Mouse (Mus musculus) CH12.LX (cell line): ENCODE measurements around the gene Olfr609. TPM values are rescaled to one million over a fixed set of nuclear protein-coding genes. Genes with fewer than 3 reads are reported as not detected.
"Not testable (repeated sequence)": the region's sequence is repeated elsewhere in the genome, so short reads cannot be mapped to it uniquely, and the experiment has no call there.

Experiments
- DNase-seq: peaks from one replicate; pipeline ENCODE4 v3.0.0-alpha.2; 2013; ENCODE audit errors: extremely low read depth
- H3K27ac ChIP-seq: 2 replicates; pipeline ENCODE4 v1.5.1; 2012; ENCODE audit warnings: low read depth, mild to moderate bottlenecking, control low read depth, moderate library complexity; ENCODE audit not compliant: insufficient read depth
- H3K27me3 ChIP-seq: replicated peaks from 2 replicates; pipeline ENCODE3; 2012; ENCODE audit warnings: inconsistent platforms
- H3K36me3 ChIP-seq, 2 experiments: replicated peaks in 1 of 2; 2 replicates each; pipeline versions ENCODE3 to v1.6.1; 2012; ENCODE audit warnings: inconsistent platforms in 1 of 2, low read length in 1 of 2, mild to moderate bottlenecking in 1 of 2, mixed read lengths in 1 of 2, moderate library complexity in 1 of 2; ENCODE audit not compliant: control insufficient read depth in 1 of 2, insufficient read depth in 1 of 2
- H3K4me1 ChIP-seq, 2 experiments: 2 replicates each; pipeline ENCODE4 v1.6.1; 2012; ENCODE audit warnings: inconsistent platforms in 1 of 2, moderate library complexity in 1 of 2; ENCODE audit not compliant: insufficient read depth in 2 of 2, control insufficient read depth in 1 of 2
- H3K4me2 ChIP-seq: 2 replicates; pipeline ENCODE4 v1.6.1; 2012; ENCODE audit warnings: low read depth, mild to moderate bottlenecking, control low read depth; ENCODE audit not compliant: poor library complexity, insufficient read depth, severe bottlenecking
- H3K4me3 ChIP-seq, 3 experiments: fragments of 150-350 bp in 1 of 3; sonication (generic) in 1 of 3; replicated peaks in 1 of 3; 2 replicates each; pipeline versions ENCODE3 to v1.5.1; 2011 to 2012; ENCODE audit warnings: low read depth in 2 of 3, low read length in 2 of 3, mild to moderate bottlenecking in 2 of 3, moderate library complexity in 2 of 3, control low read depth in 1 of 3, improper control_type of control experiment in 1 of 3, inconsistent platforms in 1 of 3, mixed read lengths in 1 of 3; ENCODE audit not compliant: poor library complexity in 1 of 3
- H3K79me2 ChIP-seq: replicated peaks from 2 replicates; pipeline ENCODE4 v1.6.1; 2012; ENCODE audit warnings: mild to moderate bottlenecking, moderate library complexity; ENCODE audit not compliant: control insufficient read depth, poor library complexity, insufficient read depth, severe bottlenecking; ENCODE audit errors: extremely low read depth
- H3K9ac ChIP-seq: 2 replicates; pipeline ENCODE4 v1.6.1; 2012; ENCODE audit warnings: low read depth, mild to moderate bottlenecking, control low read depth, moderate library complexity; ENCODE audit not compliant: insufficient read depth
- H3K9me3 ChIP-seq: replicated peaks from 2 replicates; pipeline ENCODE3; 2012; ENCODE audit warnings: low read length, inconsistent platforms, mixed read lengths
- CHD1 ChIP-seq: IDR thresholded peaks from 2 replicates; pipeline ENCODE4 v1.6.1; 2012; ENCODE audit warnings: low read depth, low read length, improper control_type of control experiment, inconsistent platforms
- CHD2 ChIP-seq: IDR thresholded peaks from 2 replicates; pipeline ENCODE4 v1.6.1; 2011; ENCODE audit warnings: low read length, improper control_type of control experiment
- CTCF ChIP-seq, 2 experiments: IDR thresholded peaks in 1 of 2; conservative IDR thresholded peaks in 1 of 2; 2 replicates each; pipeline ENCODE4 v1.5.1; 2011 to 2012; ENCODE audit warnings: low read depth in 2 of 2, low read length in 2 of 2, improper control_type of control experiment in 1 of 2, inconsistent platforms in 1 of 2, mild to moderate bottlenecking in 1 of 2, moderate library complexity in 1 of 2
- E2F4 ChIP-seq: IDR thresholded peaks from 2 replicates; pipeline ENCODE4 v1.6.1; 2011; ENCODE audit warnings: low read depth, low read length, improper control_type of control experiment; ENCODE audit not compliant: insufficient replicate concordance
- GABPA ChIP-seq: IDR thresholded peaks from 2 replicates; pipeline ENCODE4 v1.6.1; 2012; ENCODE audit warnings: low read depth, low read length, improper control_type of control experiment, inconsistent platforms; ENCODE audit not compliant: insufficient replicate concordance
- JUN ChIP-seq: IDR thresholded peaks from 2 replicates; pipeline ENCODE4 v1.6.1; 2011; ENCODE audit warnings: low read depth, mild to moderate bottlenecking, low read length, improper control_type of control experiment, moderate library complexity; ENCODE audit not compliant: insufficient read depth
- MAFK ChIP-seq: IDR thresholded peaks from 2 replicates; pipeline ENCODE4 v1.6.1; 2011; ENCODE audit warnings: low read length, improper control_type of control experiment; ENCODE audit not compliant: insufficient replicate concordance
- MAZ ChIP-seq: IDR thresholded peaks from 2 replicates; pipeline ENCODE4 v1.6.1; 2012; ENCODE audit warnings: low read depth, mild to moderate bottlenecking, inconsistent platforms, low read length, improper control_type of control experiment, moderate library complexity
- NELFE ChIP-seq: IDR thresholded peaks from 2 replicates; pipeline ENCODE4 v1.6.1; 2011; ENCODE audit warnings: low read depth, low read length, improper control_type of control experiment
- NRF1 ChIP-seq: IDR thresholded peaks from 2 replicates; pipeline ENCODE4 v1.6.1; 2014; ENCODE audit warnings: low read depth, mild to moderate bottlenecking, inconsistent platforms, low read length, improper control_type of control experiment, moderate library complexity
- PAX5 ChIP-seq: IDR thresholded peaks from 2 replicates; pipeline ENCODE4 v1.6.1; 2012; ENCODE audit warnings: low read length, inconsistent platforms, mixed read lengths
- POLR2A ChIP-seq: IDR thresholded peaks from 2 replicates; pipeline ENCODE4 v1.6.1; 2011; ENCODE audit warnings: low read depth, mild to moderate bottlenecking, improper control_type of control experiment, low read length
- POLR2AphosphoS2 ChIP-seq: IDR thresholded peaks from 2 replicates; pipeline ENCODE4 v1.6.1; 2011; ENCODE audit warnings: low read depth, low read length, improper control_type of control experiment
- RAD21 ChIP-seq: IDR thresholded peaks from 2 replicates; pipeline ENCODE4 v1.6.1; 2011; ENCODE audit warnings: low read depth, mild to moderate bottlenecking, low read length, improper control_type of control experiment, moderate library complexity
- USF1 ChIP-seq: IDR thresholded peaks from 2 replicates; pipeline ENCODE4 v1.6.1; 2014; ENCODE audit warnings: low read depth, mild to moderate bottlenecking, inconsistent platforms, low read length, improper control_type of control experiment
- USF2 ChIP-seq: conservative IDR thresholded peaks from 2 replicates; pipeline ENCODE4 v1.6.1; 2011; ENCODE audit warnings: low read depth, low read length, improper control_type of control experiment
- ZNF384 ChIP-seq: IDR thresholded peaks from 2 replicates; pipeline ENCODE4 v1.6.1; 2012; ENCODE audit warnings: low read depth, low read length, improper control_type of control experiment, inconsistent platforms
- dilution Hi-C: fragments of 300-500 bp; cut with MboI; formaldehyde crosslinking; loops from 2 replicates; pipeline ENCODE4 v1.14.3; 2020; ENCODE audit warnings: low sequenced_read_pairs; ENCODE audit not compliant: extremely low pct_unique_long_range_greater_than_20kb, extremely low pct_ligation_motif_present
- in situ Hi-C: fragments of 300-500 bp; cut with MboI; formaldehyde crosslinking; loops from 3 replicates; pipeline ENCODE4 v1.14.3; 2019; ENCODE audit warnings: low sequenced_read_pairs, low pct_ligation_motif_present, low pct_unique_long_range_greater_than_20kb, mixed read lengths
- polyA plus RNA-seq: library from polyadenylated mRNA; unstranded; fragments of >175 nt; gene quantifications from 2 replicates; pipeline ENCODE4 v1.2.1, GENCODE M21; 2012; ENCODE audit warnings: low read depth; ENCODE audit not compliant: insufficient read length
- total RNA-seq, 2 experiments: library from RNA; depleted of rRNA; stranded (reverse); fragments of 300-350 nt in 1 of 2; fragments of >200 nt in 1 of 2; gene quantifications; 2 replicates each; pipeline ENCODE4 v1.2.3; 2012 to 2014

Olfr609 gene
- total and polyA plus RNA-seq, 3 experiments = not detected

- no peak within 1 kb of the TSS for H3K4me3 ChIP-seq
- H3K36me3 ChIP-seq = no peaks in the 10 kb centered on the region
- no peaks in the 10 kb centered on the region for H3K79me2 ChIP-seq
- no peak for DNase-seq
- TF ChIP-seq POLR2A (no peak), CTCF (conservative IDR thresholded peaks at IDR 0.05 in 1 of 2, IDR thresholded peaks at IDR 0.05 in 1 of 2; ENCODE audit: low read depth in 2 of 2, low read length in 2 of 2) (no peak), CHD2 (no peak), POLR2AphosphoS2 (no peak), ZNF384 (no peak), USF2 (no peak), MAFK (no peak), RAD21 (no peak), CHD1 (no peak), MAZ (no peak), NRF1 (no peak), PAX5 (no peak), JUN (no peak), E2F4 (no peak), USF1 (no peak), GABPA (no peak), NELFE (no peak)
- in situ Hi-C loops (no loop called here), dilution Hi-C loops (no loop called here)
- no peaks in the 10 kb centered on the region for H3K27me3 ChIP-seq
- H3K9ac ChIP-seq = no peak within 1 kb of the TSS
- H3K9me3 ChIP-seq = no peaks in the 10 kb centered on the region
- H3K27ac ChIP-seq = no peak within 1 kb of the TSS
- no peak within 1 kb of the TSS for H3K4me2 ChIP-seq
- no peaks in the 10 kb centered on the region for H3K4me1 ChIP-seq
These were observed 14.2 kb upstream of the Olfr609 start, which contains the start of gene Olfr610 for GRCm38 (mm10) chr7:103512022-103512421. Gene Olfr610 (minus strand): TSS chr7:103512122.

DNA sequence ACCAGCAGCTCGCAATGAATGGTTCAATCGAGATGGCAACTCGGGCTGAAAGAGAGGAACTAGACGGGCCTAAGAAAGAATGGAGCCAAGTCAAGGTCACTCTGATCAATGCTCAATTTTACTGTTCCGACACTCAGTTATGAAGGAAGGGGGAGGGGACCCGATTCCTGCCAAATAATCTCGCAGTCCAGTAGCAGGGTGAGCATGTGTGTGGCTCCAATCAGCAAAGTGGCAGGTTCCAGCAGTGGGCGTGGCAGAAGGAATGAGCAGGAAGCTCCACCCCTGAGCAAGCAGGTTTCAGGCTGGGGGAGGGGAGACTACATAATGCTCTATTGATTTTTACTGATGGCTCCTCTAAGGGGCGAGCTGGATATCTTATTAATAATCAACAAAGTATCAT lies 20.8 kb downstream of the Olfr609 start:
- H3K36me3 ChIP-seq, DNase-seq, H3K79me2 ChIP-seq, H3K27me3 ChIP-seq, H3K4me1 ChIP-seq, H3K27ac ChIP-seq, H3K4me3 ChIP-seq, H3K9me3 ChIP-seq, H3K9ac ChIP-seq, dilution Hi-C loops, in situ Hi-C loops, H3K4me2 ChIP-seq: not testable (repeated sequence)
